ENCODE assay signal across 20 mouse cellular contexts in genomic region chr11:7672821-7673220, GRCm38 (mm10).
DNase-seq lines count a peak whose midpoint lies in the region; ATAC-seq and TF ChIP-seq lines count a peak whose summit lies in the region.
"Had no signal": no experiment of that assay in that cellular context is flagged by ENCODE, and none has a peak within 500 bp of the region (broad histone marks: within the 10 kb centered on the region; RNA-seq: fewer than 3 reads in every experiment).

No protein-coding gene starts in this region.

- TF ChIP-seq CTCF in kidney, postnatal 0 days (IDR thresholded peaks at IDR 0.05; ENCODE audit: low read depth) = no peak
- TF ChIP-seq CTCF in kidney, adult 2 months (conservative IDR thresholded peaks at IDR 0.05; ENCODE audit: insufficient read depth, insufficient read length, low read depth, low read length) = no peak
- no peak for TF ChIP-seq CTCF in brain, embryonic 14.5 days (IDR thresholded peaks at IDR 0.05; ENCODE audit: borderline replicate concordance, extremely low read depth, insufficient read depth, insufficient read length)

- no peak overlapping the region for H3K9ac ChIP-seq in kidney, postnatal 0 days (ENCODE audit: low read depth, low read length)
- no peak overlapping the region for H3K9ac ChIP-seq in liver, embryonic 12.5 days
- H3K9ac ChIP-seq: limb, embryonic 13.5 days; liver, embryonic 14.5 days; midbrain, embryonic 12.5 days had no signal

- H3K27ac ChIP-seq in kidney, postnatal 0 days = no peak overlapping the region
- H3K27ac ChIP-seq in kidney, adult 2 months (ENCODE audit: insufficient read depth, low read depth, low read length) = no peak overlapping the region
- H3K27ac ChIP-seq in liver, embryonic 12.5 days = no peak overlapping the region
- H3K27ac ChIP-seq: forebrain, embryonic 10.5 days; gastrocnemius, adult 2 months; hindbrain, embryonic 10.5 days; hindbrain, postnatal 0 days; limb, embryonic 13.5 days; liver, embryonic 14.5 days; midbrain, embryonic 12.5 days; stomach, postnatal 0 days had no signal

- no peak overlapping the region for H3K4me3 ChIP-seq in kidney, postnatal 0 days (replicated peaks; ENCODE audit: low read depth, low read length)
- H3K4me3 ChIP-seq in kidney, adult 2 months (ENCODE audit: insufficient read depth, low read depth, low read length) = no peak overlapping the region
- no peak overlapping the region for H3K4me3 ChIP-seq in liver, embryonic 12.5 days
- H3K4me3 ChIP-seq: forebrain, embryonic 10.5 days; gastrocnemius, adult 2 months; hindbrain, embryonic 10.5 days; limb, embryonic 13.5 days; midbrain, embryonic 12.5 days had no signal

- no peaks in the 10 kb centered on the region for H3K4me1 ChIP-seq in kidney, postnatal 0 days (replicated peaks; ENCODE audit: insufficient read depth, low read length)
- no peaks in the 10 kb centered on the region for H3K4me1 ChIP-seq in kidney, adult 2 months (ENCODE audit: control insufficient read depth, insufficient read depth, low read length)
- H3K4me1 ChIP-seq in liver, embryonic 12.5 days = no peaks in the 10 kb centered on the region
- H3K4me1 ChIP-seq: forebrain, embryonic 10.5 days; hindbrain, embryonic 10.5 days; limb, embryonic 13.5 days; midbrain, embryonic 12.5 days had no signal

- intact Hi-C loops in heart, postnatal 10 days (cut with DNase I) = no loop called here

- H3K9me3 ChIP-seq in kidney, postnatal 0 days (replicated peaks; ENCODE audit: low read length) = no peaks in the 10 kb centered on the region
- no peaks in the 10 kb centered on the region for H3K9me3 ChIP-seq in liver, embryonic 12.5 days (replicated peaks)
- H3K9me3 ChIP-seq: forebrain, embryonic 10.5 days; hindbrain, embryonic 10.5 days; limb, embryonic 13.5 days; midbrain, embryonic 12.5 days had no signal

- H3K36me3 ChIP-seq in kidney, postnatal 0 days (ENCODE audit: insufficient read depth, low read length) = no peaks in the 10 kb centered on the region
- no peaks in the 10 kb centered on the region for H3K36me3 ChIP-seq in kidney, adult 2 months (ENCODE audit: control insufficient read depth, insufficient read depth, low read length)
- H3K36me3 ChIP-seq in liver, embryonic 12.5 days = no peaks in the 10 kb centered on the region
- H3K36me3 ChIP-seq: forebrain, embryonic 10.5 days; hindbrain, embryonic 10.5 days; limb, embryonic 13.5 days; midbrain, embryonic 12.5 days had no signal

- no peak for ATAC-seq in kidney, postnatal 0 days (replicated peaks; ENCODE audit: low FRiP score, low read depth)
- ATAC-seq in granulocyte monocyte progenitor cell, adult 5-6 weeks (replicated peaks; ENCODE audit: poor library complexity, severe bottlenecking) = no peak
- ATAC-seq in liver, embryonic 12.5 days = no peak
- ATAC-seq: hindbrain, postnatal 0 days; intestine, postnatal 0 days; Patski had no signal

- H3K4me2 ChIP-seq in kidney, postnatal 0 days (ENCODE audit: low read length) = no peak overlapping the region
- H3K4me2 ChIP-seq in liver, embryonic 12.5 days = no peak overlapping the region
- H3K4me2 ChIP-seq: limb, embryonic 13.5 days; midbrain, embryonic 12.5 days had no signal

- peak; percentile 7 for DNase-seq in kidney, postnatal 0 days (ENCODE audit: low spot score)
- no peak for DNase-seq in kidney, adult 2 months
- peak; percentile 6 for DNase-seq in brain, embryonic 14.5 days (ENCODE audit: low read depth)
- DNase-seq in heart, postnatal 10 days = peak; percentile 13 to 23
- peak; percentile 49 for DNase-seq in lung, postnatal 10 days
- DNase-seq: adrenal gland, postnatal 10 days; gastrocnemius, adult 2 months; right cerebral cortex, adult 18-20 months; thymus, postnatal 14 days had no signal

- TF ChIP-seq POLR2A in kidney, adult 2 months (IDR thresholded peaks at IDR 0.05; ENCODE audit: low read depth, low read length) = no peak
- no peak for TF ChIP-seq POLR2A in brain, embryonic 14.5 days (IDR thresholded peaks at IDR 0.05; ENCODE audit: borderline replicate concordance, extremely low read depth, insufficient read depth, insufficient read length, poor library complexity, severe bottlenecking)

- no peaks in the 10 kb centered on the region for H3K27me3 ChIP-seq in kidney, postnatal 0 days (ENCODE audit: insufficient read depth, low read length)
- no peaks in the 10 kb centered on the region for H3K27me3 ChIP-seq in kidney, adult 2 months (replicated peaks; ENCODE audit: control insufficient read depth, insufficient read depth, low read length)
- H3K27me3 ChIP-seq in liver, embryonic 12.5 days (replicated peaks) = no peaks in the 10 kb centered on the region
- H3K27me3 ChIP-seq: limb, embryonic 13.5 days; midbrain, embryonic 12.5 days; Patski had no signal
